9 mouse cellular contexts compared by ENCODE assay signal in genomic region chr10:98880057-98880456, GRCm38 (mm10). TPM values are rescaled to one million over a fixed set of nuclear protein-coding genes. Genes with fewer than 3 reads are reported as not detected.
DNase-seq lines count a peak whose midpoint lies in the region; ATAC-seq lines count a peak whose summit lies in the region.
"Had no signal": no experiment of that assay in that cellular context is flagged by ENCODE, and none has a peak within 500 bp of the region (broad histone marks: within the 10 kb centered on the region; RNA-seq: fewer than 3 reads in every experiment).

No protein-coding gene starts in this region.

- H3K4me2 ChIP-seq in forebrain, embryonic 12.5 days, result no peak overlapping the region
- H3K4me2 ChIP-seq: limb, embryonic 12.5 days had no signal

- peak; percentile 53 for DNase-seq in adrenal gland, adult 8-10 months
- no peak for DNase-seq in thymus, postnatal 4 days

- 93% methylated on average over 8 of the region's 8 CpGs for WGBS in forebrain, embryonic 12.5 days

- no peaks in the 10 kb centered on the region for H3K36me3 ChIP-seq in forebrain, embryonic 12.5 days (replicated peaks)
- H3K36me3 ChIP-seq: limb, embryonic 12.5 days had no signal

- no peak overlapping the region for H3K4me3 ChIP-seq in forebrain, embryonic 12.5 days (replicated peaks)
- H3K4me3 ChIP-seq: limb, embryonic 12.5 days had no signal

- no peaks in the 10 kb centered on the region for H3K9me3 ChIP-seq in forebrain, embryonic 12.5 days
- H3K9me3 ChIP-seq: limb, embryonic 12.5 days had no signal

- peak; percentile 19 for ATAC-seq in CD4-positive, CD25-positive, alpha-beta regulatory T cell, adult 4 months
- ATAC-seq in inflammation-experienced regulatory T-cells, adult 6 months, result peak; percentile 40
- peak; percentile 58 for ATAC-seq in monocyte, adult 5-6 weeks (replicated peaks; ENCODE audit: insufficient number of reproducible peaks, low FRiP score, low TSS enrichment, poor library complexity, severe bottlenecking)
- no peak for ATAC-seq in frontal cortex, adult (ENCODE audit: low TSS enrichment)
- no peak for ATAC-seq in forebrain, embryonic 12.5 days (ENCODE audit: low FRiP score)
- ATAC-seq: hindbrain, embryonic 16.5 days had no signal

- no peak overlapping the region for H3K9ac ChIP-seq in forebrain, embryonic 12.5 days
- H3K9ac ChIP-seq: limb, embryonic 12.5 days had no signal

- no peaks in the 10 kb centered on the region for H3K27me3 ChIP-seq in forebrain, embryonic 12.5 days
- H3K27me3 ChIP-seq: limb, embryonic 12.5 days had no signal

- no peak overlapping the region for H3K27ac ChIP-seq in forebrain, embryonic 12.5 days
- H3K27ac ChIP-seq: limb, embryonic 12.5 days had no signal

- H3K4me1 ChIP-seq in forebrain, embryonic 12.5 days, result no peaks in the 10 kb centered on the region
- H3K4me1 ChIP-seq: limb, embryonic 12.5 days had no signal

RNA-seq across cellular contexts. Expression of gene Atp2b1, which starts 34.1 kb away (rescaled TPM):
- polyA plus RNA-seq in CD4-positive, CD25-positive, alpha-beta regulatory T cell, adult 4 months (2017; shearing (Covaris generic)), result 100 to 1,000 TPM; 147 to 159 TPM
- total RNA-seq in adrenal gland, adult 8-10 months (2022), result 10 to 100 TPM; 48.0 to 69.1 (median 53.3) TPM
- polyA plus RNA-seq in inflammation-experienced regulatory T-cells, adult 6 months (2017; shearing (Covaris generic)), result 100 to 1,000 TPM; 144 to 179 (median 149) TPM
- 167 to 305 TPM (median 212 TPM) in 3 replicates for total RNA-seq in monocyte, adult 5-6 weeks (2017)
- polyA plus RNA-seq in forebrain, embryonic 12.5 days (2016; fragmentation: Nextera tagmentation; extraction: Ambion mirVana), result 93.6 and 96.1 TPM in 2 replicates

Comparison
In these comparisons a context has a peak if more than half of its experiments do, and no peak if none do; other contexts are left out.
1. ATAC-seq: peak in CD4-positive, CD25-positive, alpha-beta regulatory T cell, adult 4 months (single experiment), inflammation-experienced regulatory T-cells, adult 6 months (single experiment) and monocyte, adult 5-6 weeks (single experiment); none in frontal cortex, adult (single experiment) and forebrain, embryonic 12.5 days (single experiment).